Mouse (Mus musculus): ENCODE results near the gene Brinp2. TPM values are rescaled to one million over a fixed set of nuclear protein-coding genes. Genes with fewer than 3 reads are reported as not detected.

The Brinp2 gene
- polyA plus RNA-seq, 1 experiment from 2014 or later = 0.58 TPM

- WGBS = 91% methylated on average over 7 of the region's 7 CpGs
- H3K4me1 ChIP-seq (ENCODE audit: control insufficient read depth, insufficient read depth, low read length) = no peaks in the 10 kb centered on the region
- no peak overlapping the region for H3K9ac ChIP-seq (replicated peaks; ENCODE audit: low read length)
- H3K27me3 ChIP-seq (ENCODE audit: control insufficient read depth, insufficient read depth, low read length) = no peaks in the 10 kb centered on the region
- H3K27ac ChIP-seq (replicated peaks; ENCODE audit: low read depth, low read length) = no peak overlapping the region
- H3K4me3 ChIP-seq (ENCODE audit: low read depth, low read length) = no peak overlapping the region
- H3K9me3 ChIP-seq (replicated peaks; ENCODE audit: control insufficient read depth, low read length) = no peaks in the 10 kb centered on the region
- no peak overlapping the region for H3K4me2 ChIP-seq (ENCODE audit: low read depth, low read length)
- DNase-seq (ENCODE audit: low spot score) (no peak), ATAC-seq (replicated peaks; ENCODE audit: insufficient number of reproducible peaks, low FRiP score, low TSS enrichment, low read depth) (no peak)
- no peaks in the 10 kb centered on the region for H3K36me3 ChIP-seq (replicated peaks; ENCODE audit: control insufficient read depth, insufficient read depth, low read depth, low read length)
Measured at GRCm38 (mm10) chr1:158283869-158284268, 72.3 kb downstream of the Brinp2 start.

DNA sequence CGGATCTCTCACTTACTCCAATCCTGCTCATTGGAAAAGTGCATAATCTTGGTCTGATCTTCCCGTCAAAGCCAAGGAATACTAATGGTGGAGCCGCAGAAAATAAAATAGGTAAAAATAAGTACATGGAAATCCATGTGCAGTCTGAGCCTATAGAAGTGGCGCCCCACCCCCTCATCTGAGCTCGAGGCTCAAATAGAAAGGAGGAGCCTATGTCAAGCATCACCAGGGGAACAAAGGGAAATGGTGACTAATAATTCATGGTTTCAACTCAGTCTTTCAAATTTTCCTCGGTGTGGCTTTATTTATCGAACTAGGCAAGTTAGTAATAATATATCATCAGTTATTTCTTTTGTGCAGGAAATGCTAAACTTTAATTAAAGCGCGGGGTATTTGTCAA is 84.1 kb downstream of the Brinp2 start:
- DNase-seq (ENCODE audit: low spot score) = no peak
- Histone ChIP-seq H3K9me3 (replicated peaks; ENCODE audit: control insufficient read depth, low read length) (no peaks in the 10 kb centered on the region), H3K4me1 (ENCODE audit: control insufficient read depth, insufficient read depth, low read length) (no peaks in the 10 kb centered on the region), H3K36me3 (replicated peaks; ENCODE audit: control insufficient read depth, insufficient read depth, low read depth, low read length) (no peaks in the 10 kb centered on the region), H3K4me2 (ENCODE audit: low read depth, low read length) (no peak overlapping the region), H3K27me3 (ENCODE audit: control insufficient read depth, insufficient read depth, low read length) (no peaks in the 10 kb centered on the region), H3K4me3 (ENCODE audit: low read depth, low read length) (no peak overlapping the region), H3K9ac (replicated peaks; ENCODE audit: low read length) (no peak overlapping the region), H3K27ac (replicated peaks; ENCODE audit: low read depth, low read length) (no peak overlapping the region)
- ATAC-seq (replicated peaks; ENCODE audit: insufficient number of reproducible peaks, low FRiP score, low TSS enrichment, low read depth) = no peak
- 87% methylated on average over 9 of the region's 9 CpGs for WGBS

GRCm38 (mm10) chr1:158267020-158267571 is 89.0 kb downstream of the Brinp2 start:
- no peak overlapping the region for H3K4me2 ChIP-seq (ENCODE audit: low read depth, low read length)
- no peak overlapping the region for H3K27ac ChIP-seq (replicated peaks; ENCODE audit: low read depth, low read length)
- no peaks in the 10 kb centered on the region for H3K9me3 ChIP-seq (replicated peaks; ENCODE audit: control insufficient read depth, low read length)
- 27% methylated on average over 8 of the region's 8 CpGs for WGBS
- ATAC-seq (replicated peaks; ENCODE audit: insufficient number of reproducible peaks, low FRiP score, low TSS enrichment, low read depth) (peak; percentile 75), DNase-seq (ENCODE audit: low spot score) (peak; percentile 85)
- H3K27me3 ChIP-seq (ENCODE audit: control insufficient read depth, insufficient read depth, low read length) = no peaks in the 10 kb centered on the region
- no peaks in the 10 kb centered on the region for H3K4me1 ChIP-seq (ENCODE audit: control insufficient read depth, insufficient read depth, low read length)
- H3K36me3 ChIP-seq (replicated peaks; ENCODE audit: control insufficient read depth, insufficient read depth, low read depth, low read length) = no peaks in the 10 kb centered on the region
- H3K9ac ChIP-seq (replicated peaks; ENCODE audit: low read length) = no peak overlapping the region
- H3K4me3 ChIP-seq (ENCODE audit: low read depth, low read length) = no peak overlapping the region

DNA sequence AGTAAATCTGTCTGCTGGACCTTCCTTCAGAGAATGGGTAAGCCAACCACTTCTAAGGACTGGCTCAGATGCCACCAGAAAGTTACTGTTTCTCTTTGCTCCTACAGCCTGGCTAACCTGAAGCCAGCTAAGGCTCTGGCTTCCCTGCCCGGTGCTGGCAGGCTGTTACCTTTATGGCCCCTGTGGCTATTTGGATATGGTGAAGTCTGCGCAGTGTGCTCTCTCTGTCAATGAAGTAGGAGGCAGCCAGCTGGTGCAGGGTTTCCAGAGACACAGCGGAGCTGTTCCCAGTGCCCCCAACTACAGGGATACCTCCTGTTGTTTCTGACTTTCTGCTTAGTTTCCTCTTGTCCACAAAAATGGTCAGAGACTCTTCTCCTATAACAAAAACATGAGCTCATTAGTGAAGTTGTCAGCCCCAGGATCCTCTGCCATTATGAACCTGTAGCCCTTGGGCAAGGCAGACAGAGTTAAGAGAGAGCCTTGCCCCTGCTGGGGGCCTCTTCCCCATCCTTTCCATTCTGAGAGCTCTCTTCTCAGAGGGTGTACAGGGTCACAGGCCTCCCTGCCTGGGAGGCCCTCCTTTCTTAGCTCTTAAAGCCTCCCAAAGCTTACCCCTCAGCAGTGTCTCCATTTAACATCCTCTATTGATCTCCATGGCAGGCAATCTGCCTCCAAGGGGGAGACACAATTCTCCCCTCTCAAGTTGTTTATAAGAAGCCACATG is 89.7 kb downstream of the Brinp2 start:
- Histone ChIP-seq H3K4me2 (ENCODE audit: low read depth, low read length) (no peak overlapping the region), H3K27me3 (ENCODE audit: control insufficient read depth, insufficient read depth, low read length) (no peaks in the 10 kb centered on the region)
- ATAC-seq (replicated peaks; ENCODE audit: insufficient number of reproducible peaks, low FRiP score, low TSS enrichment, low read depth) = peak; percentile 77

GRCm38 (mm10) chr1:158259516-158260235 is 96.5 kb downstream of the Brinp2 start:
- H3K9ac ChIP-seq (replicated peaks; ENCODE audit: low read length) = no peak overlapping the region
- H3K27ac ChIP-seq (replicated peaks; ENCODE audit: low read depth, low read length) = no peak overlapping the region
- H3K36me3 ChIP-seq (replicated peaks; ENCODE audit: control insufficient read depth, insufficient read depth, low read depth, low read length) = no peaks in the 10 kb centered on the region
- no peak for DNase-seq (ENCODE audit: low spot score)
- no peaks in the 10 kb centered on the region for H3K27me3 ChIP-seq (ENCODE audit: control insufficient read depth, insufficient read depth, low read length)
- no peak overlapping the region for H3K4me3 ChIP-seq (ENCODE audit: low read depth, low read length)
- H3K9me3 ChIP-seq (replicated peaks; ENCODE audit: control insufficient read depth, low read length) = no peaks in the 10 kb centered on the region
- no peak for ATAC-seq (replicated peaks; ENCODE audit: insufficient number of reproducible peaks, low FRiP score, low TSS enrichment, low read depth)
- WGBS = 92% methylated on average over 5 of the region's 5 CpGs
- H3K4me1 ChIP-seq (ENCODE audit: control insufficient read depth, insufficient read depth, low read length) = no peaks in the 10 kb centered on the region
- H3K4me2 ChIP-seq (ENCODE audit: low read depth, low read length) = no peak overlapping the region

More for the DNA sequence above, 89.7 kb downstream of the Brinp2 start:
- Histone ChIP-seq H3K4me1 (ENCODE audit: control insufficient read depth, insufficient read depth, low read length) (no peaks in the 10 kb centered on the region), H3K4me3 (ENCODE audit: low read depth, low read length) (no peak overlapping the region), H3K9me3 (replicated peaks; ENCODE audit: control insufficient read depth, low read length) (no peaks in the 10 kb centered on the region), H3K27ac (replicated peaks; ENCODE audit: low read depth, low read length) (no peak overlapping the region), H3K36me3 (replicated peaks; ENCODE audit: control insufficient read depth, insufficient read depth, low read depth, low read length) (no peaks in the 10 kb centered on the region), H3K9ac (replicated peaks; ENCODE audit: low read length) (no peak overlapping the region)
- peak; percentile 17 for DNase-seq (ENCODE audit: low spot score)
- 48% methylated on average over 3 of the region's 3 CpGs for WGBS

DNA sequence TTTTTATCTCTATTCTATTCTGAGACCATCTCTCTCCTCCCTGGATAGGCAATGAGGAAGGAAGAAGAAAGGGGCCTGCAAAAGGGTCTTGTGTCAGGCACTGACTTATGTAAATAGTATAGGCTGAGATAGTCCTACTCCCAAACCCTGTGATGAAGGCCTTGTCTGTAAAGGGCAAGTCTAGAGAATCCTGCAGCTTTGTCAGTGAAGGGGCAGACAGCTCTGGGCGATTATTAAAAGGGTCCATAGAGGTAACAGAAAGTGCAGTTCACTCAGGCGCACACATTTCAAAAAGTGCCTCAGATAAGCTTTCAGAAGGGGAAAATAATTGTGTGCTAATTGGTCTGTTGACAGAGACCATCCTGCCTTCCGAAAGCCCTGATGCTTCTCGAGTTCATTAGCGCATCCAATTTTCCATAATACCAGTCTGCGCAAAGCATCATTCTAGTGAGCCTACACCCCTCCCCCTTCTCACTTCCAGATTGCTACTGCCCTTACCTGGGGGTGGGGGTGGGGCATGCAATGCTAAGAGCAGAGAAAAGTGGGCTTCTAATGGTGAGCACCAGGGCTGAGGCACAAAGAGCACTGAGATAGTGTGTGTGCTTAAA is 97.3 kb downstream of the Brinp2 start:
- Histone ChIP-seq H3K9me3 (replicated peaks; ENCODE audit: control insufficient read depth, low read length) (no peaks in the 10 kb centered on the region), H3K4me3 (ENCODE audit: low read depth, low read length) (no peak overlapping the region), H3K27me3 (ENCODE audit: control insufficient read depth, insufficient read depth, low read length) (no peaks in the 10 kb centered on the region), H3K4me1 (ENCODE audit: control insufficient read depth, insufficient read depth, low read length) (no peaks in the 10 kb centered on the region), H3K27ac (replicated peaks; ENCODE audit: low read depth, low read length) (no peak overlapping the region), H3K36me3 (replicated peaks; ENCODE audit: control insufficient read depth, insufficient read depth, low read depth, low read length) (no peaks in the 10 kb centered on the region), H3K4me2 (ENCODE audit: low read depth, low read length) (no peak overlapping the region), H3K9ac (replicated peaks; ENCODE audit: low read length) (no peak overlapping the region)
- 67% methylated on average over 6 of the region's 6 CpGs for WGBS
- no peak for DNase-seq (ENCODE audit: low spot score)
- no peak for ATAC-seq (replicated peaks; ENCODE audit: insufficient number of reproducible peaks, low FRiP score, low TSS enrichment, low read depth)

DNA sequence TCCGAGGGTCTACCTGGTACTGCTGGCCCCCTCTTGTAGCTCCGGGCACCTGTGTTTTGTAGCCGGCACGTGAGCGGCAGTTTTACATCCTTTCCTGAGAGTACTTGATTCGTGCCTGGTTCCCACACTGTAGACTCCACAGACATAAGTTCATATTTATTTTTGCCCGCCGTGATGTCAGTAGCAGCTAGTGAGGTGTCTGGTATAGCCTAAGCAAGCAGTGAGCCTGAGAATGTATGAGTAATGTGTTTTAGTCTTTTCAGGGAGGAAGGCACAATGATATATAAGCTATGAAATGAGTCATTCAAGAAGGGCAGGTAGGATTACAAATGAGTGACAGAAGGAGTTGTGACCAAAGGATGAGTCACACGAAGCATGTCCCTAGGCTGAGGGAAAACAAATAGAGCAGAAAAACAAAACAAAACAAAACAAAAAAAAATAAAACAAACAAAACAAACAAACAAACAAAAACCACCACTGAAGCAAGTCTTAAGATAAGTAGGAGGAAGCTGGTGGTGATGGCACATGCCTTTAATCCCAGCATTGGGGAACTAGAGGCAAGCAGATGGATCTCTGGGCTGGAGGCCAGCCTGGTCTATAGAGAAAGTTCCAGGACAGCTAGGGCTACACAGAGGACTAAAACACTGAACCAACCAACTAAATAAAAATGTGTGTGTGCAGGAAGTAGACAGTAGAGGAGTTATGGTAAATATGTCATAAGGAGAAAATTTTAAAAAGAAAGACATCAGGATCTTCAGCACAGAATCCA is 100.0 kb downstream of the Brinp2 start:
- no peak overlapping the region for H3K4me3 ChIP-seq (ENCODE audit: low read depth, low read length)
- no peaks in the 10 kb centered on the region for H3K27me3 ChIP-seq (ENCODE audit: control insufficient read depth, insufficient read depth, low read length)
- no peak overlapping the region for H3K27ac ChIP-seq (replicated peaks; ENCODE audit: low read depth, low read length)
- no peak overlapping the region for H3K9ac ChIP-seq (replicated peaks; ENCODE audit: low read length)
- H3K36me3 ChIP-seq (replicated peaks; ENCODE audit: control insufficient read depth, insufficient read depth, low read depth, low read length) = no peaks in the 10 kb centered on the region
- DNase-seq (ENCODE audit: low spot score) (no peak), ATAC-seq (replicated peaks; ENCODE audit: insufficient number of reproducible peaks, low FRiP score, low TSS enrichment, low read depth) (no peak)
- no peak overlapping the region for H3K4me2 ChIP-seq (ENCODE audit: low read depth, low read length)
- no peaks in the 10 kb centered on the region for H3K9me3 ChIP-seq (replicated peaks; ENCODE audit: control insufficient read depth, low read length)
- H3K4me1 ChIP-seq (ENCODE audit: control insufficient read depth, insufficient read depth, low read length) = no peaks in the 10 kb centered on the region
- 88% methylated on average over 9 of the region's 9 CpGs for WGBS

All from embryonic facial prominence, embryonic 11.5 days (tissue).